In the genomic region with DNA sequence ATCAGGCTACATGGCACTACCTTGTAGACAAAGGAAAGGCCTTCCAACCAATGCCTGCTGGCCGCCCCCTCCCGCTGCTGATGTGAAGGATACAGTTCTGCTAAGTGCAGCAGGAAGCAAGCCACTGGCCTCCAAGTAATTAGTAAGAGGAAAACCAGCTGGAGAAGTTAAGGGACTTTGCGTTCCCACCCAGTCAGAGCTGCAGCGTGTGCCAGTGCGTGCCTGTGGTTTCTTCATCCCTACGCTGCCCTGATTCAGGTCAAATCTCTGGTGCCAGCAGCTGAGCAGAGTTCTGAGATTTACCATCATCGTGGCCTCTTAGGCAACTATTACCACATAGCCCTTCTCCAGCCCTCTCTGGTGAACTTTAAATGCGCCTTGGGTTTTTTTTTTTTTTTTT, we compare ENCODE assay signal across 13 mouse cellular contexts. TPM values are rescaled to one million over a fixed set of nuclear protein-coding genes. Genes with fewer than 3 reads are reported as not detected.
DNase-seq lines count a peak whose midpoint lies in the region; ATAC-seq and TF ChIP-seq lines count a peak whose summit lies in the region.
"Had no signal": no experiment of that assay in that cellular context is flagged by ENCODE, and none has a peak within 500 bp of the region (broad histone marks: within the 10 kb centered on the region; RNA-seq: fewer than 3 reads in every experiment).

No protein-coding gene starts in this region.

- peaks cover 17% of the 10 kb centered on the region for H3K27me3 ChIP-seq in kidney, embryonic 15.5 days
- H3K27me3 ChIP-seq in kidney, embryonic 14.5 days (ENCODE audit: control insufficient read depth, insufficient read depth, low read length): 0 out of 2 replicates have a peak, but pooled peaks cover 7% of the 10 kb centered on the region
- peaks cover 9% of the 10 kb centered on the region for H3K27me3 ChIP-seq in embryonic facial prominence, embryonic 13.5 days
- H3K27me3 ChIP-seq in intestine, postnatal 0 days (replicated peaks; ENCODE audit: control insufficient read depth, insufficient read depth, low read length): no peaks in the 10 kb centered on the region
- H3K27me3 ChIP-seq in stomach, embryonic 14.5 days (ENCODE audit: control insufficient read depth, insufficient read depth, low read length): no peaks in the 10 kb centered on the region
- H3K27me3 ChIP-seq in hindbrain, embryonic 12.5 days: peaks cover 11% of the 10 kb centered on the region

- no peaks in the 10 kb centered on the region for H3K9me3 ChIP-seq in kidney, embryonic 15.5 days (replicated peaks)
- no peaks in the 10 kb centered on the region for H3K9me3 ChIP-seq in kidney, embryonic 14.5 days (ENCODE audit: control insufficient read depth, low read length)
- H3K9me3 ChIP-seq in embryonic facial prominence, embryonic 13.5 days: no peaks in the 10 kb centered on the region
- no peaks in the 10 kb centered on the region for H3K9me3 ChIP-seq in intestine, postnatal 0 days (ENCODE audit: control insufficient read depth)
- H3K9me3 ChIP-seq in stomach, embryonic 14.5 days (ENCODE audit: control insufficient read depth, low read depth, low read length): no peaks in the 10 kb centered on the region
- H3K9me3 ChIP-seq in hindbrain, embryonic 12.5 days (replicated peaks): no peaks in the 10 kb centered on the region
- H3K9me3 ChIP-seq: forebrain, embryonic 13.5 days; G1E; neural tube, embryonic 13.5 days had no signal

- no peak for DNase-seq in layer of hippocampus, adult 9-11 months
- no peak for DNase-seq in frontal cortex, postnatal 14 days (ENCODE audit: low spot score in 2 of 2)

- H3K9ac ChIP-seq in kidney, embryonic 15.5 days: no peak overlapping the region
- H3K9ac ChIP-seq in kidney, embryonic 14.5 days (ENCODE audit: low read depth, low read length): no peak overlapping the region
- H3K9ac ChIP-seq in embryonic facial prominence, embryonic 13.5 days: no peak overlapping the region
- H3K9ac ChIP-seq in intestine, postnatal 0 days (ENCODE audit: low read depth, low read length): no peak overlapping the region
- H3K9ac ChIP-seq in stomach, embryonic 14.5 days (replicated peaks; ENCODE audit: low read depth, low read length): no peak overlapping the region
- H3K9ac ChIP-seq in hindbrain, embryonic 12.5 days: no peak overlapping the region
- H3K9ac ChIP-seq: forebrain, embryonic 13.5 days; neural tube, embryonic 13.5 days had no signal

- ATAC-seq in kidney, embryonic 15.5 days (replicated peaks; ENCODE audit: low FRiP score): peak; percentile 37; the same call in 1 of the 2 replicates
- ATAC-seq in kidney, embryonic 14.5 days (ENCODE audit: low FRiP score, low TSS enrichment): no peak
- no peak for ATAC-seq in embryonic facial prominence, embryonic 13.5 days (ENCODE audit: insufficient number of reproducible peaks, insufficient read depth, low FRiP score, low TSS enrichment, low read depth)
- 0 out of 2 replicates have a peak, but pooled peaks have one; percentile 4 for ATAC-seq in intestine, postnatal 0 days
- peak; percentile 61; the same call in 1 of the 2 replicates for ATAC-seq in stomach, embryonic 14.5 days (ENCODE audit: insufficient number of reproducible peaks, insufficient read depth, low FRiP score, low read depth)
- ATAC-seq in hindbrain, embryonic 12.5 days (ENCODE audit: low FRiP score): no peak
- ATAC-seq: forebrain, embryonic 13.5 days; inflammation-experienced regulatory T-cells, adult 6 months had no signal

- peaks cover 27% of the 10 kb centered on the region for H3K4me1 ChIP-seq in kidney, embryonic 15.5 days
- H3K4me1 ChIP-seq in kidney, embryonic 14.5 days (ENCODE audit: control insufficient read depth, insufficient read depth, low read length): peaks cover 14% of the 10 kb centered on the region
- H3K4me1 ChIP-seq in embryonic facial prominence, embryonic 13.5 days: peaks cover 25% of the 10 kb centered on the region
- no peaks in the 10 kb centered on the region for H3K4me1 ChIP-seq in intestine, postnatal 0 days (replicated peaks; ENCODE audit: control insufficient read depth, insufficient read depth, low read length)
- H3K4me1 ChIP-seq in stomach, embryonic 14.5 days (ENCODE audit: control insufficient read depth, insufficient read depth, low read length): peaks cover 21% of the 10 kb centered on the region
- H3K4me1 ChIP-seq in hindbrain, embryonic 12.5 days: peaks cover 18% of the 10 kb centered on the region

- H3K27ac ChIP-seq in kidney, embryonic 15.5 days: peak overlapping the region; percentile 56; the same call in 1 of the 2 replicates
- H3K27ac ChIP-seq in kidney, embryonic 14.5 days (ENCODE audit: low read depth, low read length): no peak overlapping the region
- H3K27ac ChIP-seq in embryonic facial prominence, embryonic 13.5 days: peak overlapping the region; percentile 66
- no peak overlapping the region for H3K27ac ChIP-seq in intestine, postnatal 0 days (ENCODE audit: low read depth, low read length)
- H3K27ac ChIP-seq in stomach, embryonic 14.5 days (ENCODE audit: low read length): peak overlapping the region; percentile 87; the same call in 1 of the 2 replicates
- H3K27ac ChIP-seq in hindbrain, embryonic 12.5 days: no peak overlapping the region
- H3K27ac ChIP-seq: forebrain, embryonic 13.5 days; macrophage; neural tube, embryonic 13.5 days had no signal

- WGBS in kidney, embryonic 15.5 days: 36% methylated on average over 8 of the region's 8 CpGs
- WGBS in kidney, embryonic 14.5 days: 42% methylated on average over 8 of the region's 8 CpGs
- 47% methylated on average over 8 of the region's 8 CpGs for WGBS in embryonic facial prominence, embryonic 13.5 days
- WGBS in intestine, postnatal 0 days: 51% methylated on average over 8 of the region's 8 CpGs
- 30% methylated on average over 8 of the region's 8 CpGs for WGBS in stomach, embryonic 14.5 days
- WGBS in hindbrain, embryonic 12.5 days: 73% methylated on average over 8 of the region's 8 CpGs

- no peak overlapping the region for H3K4me3 ChIP-seq in kidney, embryonic 15.5 days (replicated peaks)
- no peak overlapping the region for H3K4me3 ChIP-seq in kidney, embryonic 14.5 days (ENCODE audit: low read length)
- no peak overlapping the region for H3K4me3 ChIP-seq in embryonic facial prominence, embryonic 13.5 days
- no peak overlapping the region for H3K4me3 ChIP-seq in intestine, postnatal 0 days (ENCODE audit: low read depth, low read length)
- H3K4me3 ChIP-seq in stomach, embryonic 14.5 days (ENCODE audit: low read depth, low read length): no peak overlapping the region
- H3K4me3 ChIP-seq in hindbrain, embryonic 12.5 days: no peak overlapping the region
- H3K4me3 ChIP-seq: forebrain, embryonic 13.5 days; neural tube, embryonic 13.5 days had no signal

- H3K36me3 ChIP-seq in kidney, embryonic 15.5 days: no peaks in the 10 kb centered on the region
- H3K36me3 ChIP-seq in kidney, embryonic 14.5 days (ENCODE audit: control insufficient read depth, insufficient read depth, low read length): no peaks in the 10 kb centered on the region
- no peaks in the 10 kb centered on the region for H3K36me3 ChIP-seq in embryonic facial prominence, embryonic 13.5 days
- no peaks in the 10 kb centered on the region for H3K36me3 ChIP-seq in intestine, postnatal 0 days (ENCODE audit: control insufficient read depth, insufficient read depth)
- H3K36me3 ChIP-seq in stomach, embryonic 14.5 days (ENCODE audit: control insufficient read depth, insufficient read depth, low read length): no peaks in the 10 kb centered on the region
- H3K36me3 ChIP-seq in hindbrain, embryonic 12.5 days: no peaks in the 10 kb centered on the region
- H3K36me3 ChIP-seq: G1E; neural tube, embryonic 13.5 days had no signal

- H3K4me2 ChIP-seq in kidney, embryonic 15.5 days: no peak overlapping the region
- no peak overlapping the region for H3K4me2 ChIP-seq in kidney, embryonic 14.5 days (replicated peaks; ENCODE audit: low read depth, low read length)
- H3K4me2 ChIP-seq in embryonic facial prominence, embryonic 13.5 days: no peak overlapping the region
- H3K4me2 ChIP-seq in intestine, postnatal 0 days (replicated peaks; ENCODE audit: low read depth): no peak overlapping the region
- no peak overlapping the region for H3K4me2 ChIP-seq in stomach, embryonic 14.5 days (replicated peaks; ENCODE audit: low read depth, low read length)
- H3K4me2 ChIP-seq in hindbrain, embryonic 12.5 days (replicated peaks): no peak overlapping the region
- H3K4me2 ChIP-seq: forebrain, embryonic 13.5 days; neural tube, embryonic 13.5 days had no signal

- TF ChIP-seq CTCF in intestine, postnatal 0 days (IDR thresholded peaks at IDR 0.05; ENCODE audit: low read depth): no peak

RNA-seq across cellular contexts. Expression of gene Sphk1, which starts 12.2 kb away (rescaled TPM):
- polyA plus RNA-seq in kidney, embryonic 15.5 days (2015; fragmentation: Nextera tagmentation; extraction: Ambion mirVana): 4.1 and 6.3 TPM in 2 replicates
- 3.0 and 3.7 TPM in 2 replicates for polyA plus RNA-seq in kidney, embryonic 14.5 days (2014; fragmentation: Nextera tagmentation; extraction: Ambion mirVana)
- 5.0 and 6.1 TPM in 2 replicates for polyA plus RNA-seq in embryonic facial prominence, embryonic 13.5 days (2015; fragmentation: Nextera tagmentation; extraction: Ambion mirVana)
- polyA plus RNA-seq in intestine, postnatal 0 days (2015; fragmentation: Nextera tagmentation; extraction: Ambion mirVana): 2.5 and 3.3 TPM in 2 replicates
- 11.5 and 13.0 TPM in 2 replicates for polyA plus RNA-seq in stomach, embryonic 14.5 days (2014; fragmentation: Nextera tagmentation; extraction: Ambion mirVana)
- polyA plus RNA-seq in hindbrain, embryonic 12.5 days (2016; fragmentation: Nextera tagmentation; extraction: Ambion mirVana): 8.9 and 10.2 TPM in 2 replicates
- polyA plus RNA-seq: inflammation-experienced regulatory T-cells, adult 6 months had no signal

RNA-seq across cellular contexts. Expression of gene Prpsap1, which starts 24.5 kb away (rescaled TPM):
- 196 and 208 TPM in 2 replicates for polyA plus RNA-seq in kidney, embryonic 15.5 days (2015; fragmentation: Nextera tagmentation; extraction: Ambion mirVana)
- 160 and 212 TPM in 2 replicates for polyA plus RNA-seq in kidney, embryonic 14.5 days (2014; fragmentation: Nextera tagmentation; extraction: Ambion mirVana)
- polyA plus RNA-seq in embryonic facial prominence, embryonic 13.5 days (2015; fragmentation: Nextera tagmentation; extraction: Ambion mirVana): 186 and 193 TPM in 2 replicates
- 177 and 194 TPM in 2 replicates for polyA plus RNA-seq in intestine, postnatal 0 days (2015; fragmentation: Nextera tagmentation; extraction: Ambion mirVana)
- 216 and 218 TPM in 2 replicates for polyA plus RNA-seq in stomach, embryonic 14.5 days (2014; fragmentation: Nextera tagmentation; extraction: Ambion mirVana)
- polyA plus RNA-seq in hindbrain, embryonic 12.5 days (2016; fragmentation: Nextera tagmentation; extraction: Ambion mirVana): 164 and 179 TPM in 2 replicates

RNA-seq across cellular contexts. Expression of gene Qrich2, which starts 52.4 kb away (rescaled TPM):
- 0.14 and 0.30 TPM in 2 replicates for polyA plus RNA-seq in kidney, embryonic 15.5 days (2015; fragmentation: Nextera tagmentation; extraction: Ambion mirVana)
- polyA plus RNA-seq in kidney, embryonic 14.5 days (2014; fragmentation: Nextera tagmentation; extraction: Ambion mirVana): 0.34 and 0.39 TPM in 2 replicates
- polyA plus RNA-seq in embryonic facial prominence, embryonic 13.5 days (2015; fragmentation: Nextera tagmentation; extraction: Ambion mirVana): 0.19 and 0.55 TPM in 2 replicates
- 0.14 TPM in 1 of 2 replicates, not detected in the other for polyA plus RNA-seq in intestine, postnatal 0 days (2015; fragmentation: Nextera tagmentation; extraction: Ambion mirVana)
- polyA plus RNA-seq in stomach, embryonic 14.5 days (2014; fragmentation: Nextera tagmentation; extraction: Ambion mirVana): 0.22 TPM in 1 of 2 replicates, not detected in the other
- 0.18 and 0.39 TPM in 2 replicates for polyA plus RNA-seq in hindbrain, embryonic 12.5 days (2016; fragmentation: Nextera tagmentation; extraction: Ambion mirVana)
- polyA plus RNA-seq: forebrain, embryonic 13.5 days; inflammation-experienced regulatory T-cells, adult 6 months; macrophage; neural tube, embryonic 13.5 days had no signal

Comparison
In these comparisons a context has a peak if more than half of its experiments do, and no peak if none do; other contexts are left out.
1. ATAC-seq: peak in kidney, embryonic 15.5 days (single experiment), intestine, postnatal 0 days (single experiment) and stomach, embryonic 14.5 days (single experiment); none in kidney, embryonic 14.5 days (single experiment), embryonic facial prominence, embryonic 13.5 days (single experiment) and hindbrain, embryonic 12.5 days (single experiment).
2. H3K27ac ChIP-seq: peak in kidney, embryonic 15.5 days (single experiment), embryonic facial prominence, embryonic 13.5 days (single experiment) and stomach, embryonic 14.5 days (single experiment); none in kidney, embryonic 14.5 days (single experiment), intestine, postnatal 0 days (single experiment) and hindbrain, embryonic 12.5 days (single experiment).